In genomic region chr8:83759231-83759759, GRCm38 (mm10) we compare ENCODE assay signal across 20 mouse cellular contexts. TPM values are rescaled to one million over a fixed set of nuclear protein-coding genes. Genes with fewer than 3 reads are reported as not detected.
DNase-seq lines count a peak whose midpoint lies in the region; ATAC-seq lines count a peak whose summit lies in the region.
"Had no signal": no experiment of that assay in that cellular context is flagged by ENCODE, and none has a peak within 500 bp of the region (broad histone marks: within the 10 kb centered on the region; RNA-seq: fewer than 3 reads in every experiment).

No protein-coding gene starts in this region.

- no peaks in the 10 kb centered on the region for H3K4me1 ChIP-seq in kidney, embryonic 15.5 days
- H3K4me1 ChIP-seq: forebrain, embryonic 13.5 days; heart, embryonic 15.5 days; hindbrain, embryonic 13.5 days; liver, embryonic 12.5 days; neural tube, embryonic 12.5 days had no signal

- H3K27ac ChIP-seq in kidney, embryonic 15.5 days = no peak overlapping the region
- H3K27ac ChIP-seq: forebrain, embryonic 13.5 days; heart, embryonic 15.5 days; hindbrain, embryonic 13.5 days; liver, embryonic 12.5 days; neural tube, embryonic 12.5 days had no signal

- no peaks in the 10 kb centered on the region for H3K27me3 ChIP-seq in kidney, embryonic 15.5 days
- H3K27me3 ChIP-seq: CH12.LX; forebrain, embryonic 13.5 days; hindbrain, embryonic 13.5 days; liver, embryonic 12.5 days; neural tube, embryonic 12.5 days had no signal

- H3K9ac ChIP-seq in kidney, embryonic 15.5 days = no peak overlapping the region
- H3K9ac ChIP-seq: forebrain, embryonic 13.5 days; heart, embryonic 15.5 days; hindbrain, embryonic 13.5 days; liver, embryonic 12.5 days; neural tube, embryonic 12.5 days had no signal

- no peak overlapping the region for H3K4me2 ChIP-seq in kidney, embryonic 15.5 days
- H3K4me2 ChIP-seq: forebrain, embryonic 13.5 days; heart, embryonic 15.5 days; hindbrain, embryonic 13.5 days; liver, embryonic 12.5 days; neural tube, embryonic 12.5 days had no signal

- no peak for ATAC-seq in kidney, embryonic 15.5 days (replicated peaks; ENCODE audit: low FRiP score)
- ATAC-seq in activated CD4-positive, CD25-positive, alpha-beta regulatory T cell, adult 4 months = no peak
- ATAC-seq: forebrain, embryonic 13.5 days; liver, embryonic 12.5 days had no signal

- intact Hi-C loops in left cerebral cortex, postnatal 10 days (cut with DNase I) = no loop called here

- H3K4me3 ChIP-seq in kidney, embryonic 15.5 days (replicated peaks) = no peak overlapping the region
- H3K4me3 ChIP-seq: forebrain, embryonic 13.5 days; heart, embryonic 15.5 days; hindbrain, embryonic 13.5 days; liver, embryonic 12.5 days; neural tube, embryonic 12.5 days had no signal

- peak; percentile 39 for DNase-seq in adrenal gland, adult 2 months
- DNase-seq in adrenal gland, postnatal 25 days = no peak
- peak; percentile 33 for DNase-seq in kidney, adult 18-20 months
- DNase-seq in 3T3-L1 (ENCODE audit: low read depth, low spot score) = peak; percentile 30
- DNase-seq in kidney, postnatal 14 days = peak; percentile 47
- no peak for DNase-seq in left cerebral cortex, postnatal 10 days (ENCODE audit: extremely low spot score in 1 of 2, low spot score in 2 of 2)
- DNase-seq: cerebellum, adult 9-10 months; embryo, embryonic 11 days; gastrocnemius, postnatal 36 days; left cerebral cortex, postnatal 4 days; right cerebral cortex, postnatal 14 days; thymus, adult 18-20 months had no signal

- WGBS in kidney, embryonic 15.5 days = 76% methylated on average over 2 of the region's 2 CpGs

- no peaks in the 10 kb centered on the region for H3K9me3 ChIP-seq in kidney, embryonic 15.5 days (replicated peaks)
- H3K9me3 ChIP-seq: heart, embryonic 15.5 days; neural tube, embryonic 12.5 days had no signal

- H3K36me3 ChIP-seq in kidney, embryonic 15.5 days = no peaks in the 10 kb centered on the region
- H3K36me3 ChIP-seq: heart, embryonic 15.5 days; hindbrain, embryonic 13.5 days; liver, embryonic 12.5 days; neural tube, embryonic 12.5 days had no signal

RNA-seq across cellular contexts. Expression of gene Adgre5, which starts 18.2 kb away (rescaled TPM):
- 10 to 100 TPM; 31.5 to 40.7 TPM for total RNA-seq in adrenal gland, adult 2 months (2021)
- polyA plus RNA-seq in adrenal gland, adult 2 months (2012; rRNA removed) = 34.5 and 35.2 TPM in 2 replicates
- 28.7 and 40.6 TPM in 2 replicates for total RNA-seq in adrenal gland, postnatal 25 days (2021)
- polyA plus RNA-seq in kidney, embryonic 15.5 days (2015; fragmentation: Nextera tagmentation; extraction: Ambion mirVana) = 31.9 and 35.4 TPM in 2 replicates
- 100 to 1,000 TPM; 167 to 170 TPM for polyA plus RNA-seq in activated CD4-positive, CD25-positive, alpha-beta regulatory T cell, adult 4 months (2017; shearing (Covaris generic))
- 10 to 100 TPM; 11.4 to 11.7 TPM for total RNA-seq in left cerebral cortex, postnatal 10 days (2021)

RNA-seq across cellular contexts. Expression of gene Ddx39, which starts 44.3 kb away (rescaled TPM):
- total RNA-seq in adrenal gland, adult 2 months (2021) = 10 to 100 TPM; 15.3 to 20.9 TPM
- 13.4 and 14.1 TPM in 2 replicates for polyA plus RNA-seq in adrenal gland, adult 2 months (2012; rRNA removed)
- total RNA-seq in adrenal gland, postnatal 25 days (2021) = 25.7 and 29.5 TPM in 2 replicates
- 189 and 192 TPM in 2 replicates for polyA plus RNA-seq in kidney, embryonic 15.5 days (2015; fragmentation: Nextera tagmentation; extraction: Ambion mirVana)
- polyA plus RNA-seq in activated CD4-positive, CD25-positive, alpha-beta regulatory T cell, adult 4 months (2017; shearing (Covaris generic)) = 100 to 1,000 TPM; 164 to 195 TPM
- 10 to 100 TPM; 24.4 to 25.2 TPM for total RNA-seq in left cerebral cortex, postnatal 10 days (2021)

Comparison
In these comparisons a context has a peak if more than half of its experiments do, and no peak if none do; other contexts are left out.
1. DNase-seq: peak in adrenal gland, adult 2 months (single experiment), kidney, adult 18-20 months (single experiment), 3T3-L1 (single experiment) and kidney, postnatal 14 days (single experiment); none in adrenal gland, postnatal 25 days (single experiment) and left cerebral cortex, postnatal 10 days (0 of 2).